Mouse (Mus musculus): Measurements from ENCODE around the gene Pip5kl1. TPM values are rescaled to one million over a fixed set of nuclear protein-coding genes. Genes with fewer than 3 reads are reported as not detected.
A peak's percentile ranks its signal among the peaks of the same experiment; 100 is the strongest.

Pip5kl1 gene
- polyA plus RNA-seq, 1 experiment from 2014 or later, result 9.2 TPM

DNA sequence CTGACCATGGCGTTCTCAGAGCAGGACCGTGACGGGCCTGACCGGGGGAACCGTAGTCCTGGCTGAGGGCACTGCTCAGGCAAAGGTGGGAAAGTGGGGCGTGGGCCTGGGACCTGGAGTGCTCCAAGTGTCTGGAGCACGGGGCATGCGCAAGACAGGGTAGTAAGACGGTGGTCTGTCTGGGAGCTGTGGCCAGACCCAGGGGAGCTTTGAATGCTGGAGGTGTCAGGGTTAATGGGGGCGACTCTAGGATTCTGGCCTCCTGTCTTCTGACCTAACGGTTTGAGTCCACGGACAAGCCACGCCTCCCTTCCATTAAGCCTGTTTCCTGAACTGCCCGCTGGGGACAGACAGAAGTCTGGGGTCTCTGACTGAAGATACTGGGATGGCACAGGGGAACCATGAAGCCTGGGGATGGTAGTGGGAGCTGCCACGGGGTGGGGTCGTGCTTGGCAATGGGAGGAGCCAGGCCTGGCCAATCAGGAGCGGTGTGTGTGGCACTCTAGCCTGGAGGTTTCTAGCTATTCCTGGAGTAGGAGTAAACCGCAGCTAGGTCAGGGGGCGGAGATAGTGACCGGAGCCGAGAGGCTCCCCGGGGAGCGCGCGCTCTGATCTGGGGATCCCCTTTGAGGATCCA is 33.7 kb downstream of the Pip5kl1 start:
- peaks cover 35% of the 10 kb centered on the region for H3K4me1 ChIP-seq (replicated peaks)
- H3K27ac ChIP-seq (replicated peaks), result 0 out of 2 replicates have a peak overlapping the region, but pooled peaks have one; percentile 28
- H3K36me3 ChIP-seq, result peaks cover 2% of the 10 kb centered on the region; the same call in 1 of the 2 replicates
- peak overlapping the region; percentile 90 for H3K4me2 ChIP-seq
- no peaks in the 10 kb centered on the region for H3K9me3 ChIP-seq
- H3K4me3 ChIP-seq, result peak overlapping the region; percentile 71
- peaks cover 9% of the 10 kb centered on the region; the same call in 1 of the 2 replicates for H3K27me3 ChIP-seq
- peak overlapping the region; percentile 52 for H3K9ac ChIP-seq
- 9% methylated on average over 25 of the region's 25 CpGs for WGBS
- ATAC-seq (ENCODE audit: low read depth), result peak; percentile 44

DNA sequence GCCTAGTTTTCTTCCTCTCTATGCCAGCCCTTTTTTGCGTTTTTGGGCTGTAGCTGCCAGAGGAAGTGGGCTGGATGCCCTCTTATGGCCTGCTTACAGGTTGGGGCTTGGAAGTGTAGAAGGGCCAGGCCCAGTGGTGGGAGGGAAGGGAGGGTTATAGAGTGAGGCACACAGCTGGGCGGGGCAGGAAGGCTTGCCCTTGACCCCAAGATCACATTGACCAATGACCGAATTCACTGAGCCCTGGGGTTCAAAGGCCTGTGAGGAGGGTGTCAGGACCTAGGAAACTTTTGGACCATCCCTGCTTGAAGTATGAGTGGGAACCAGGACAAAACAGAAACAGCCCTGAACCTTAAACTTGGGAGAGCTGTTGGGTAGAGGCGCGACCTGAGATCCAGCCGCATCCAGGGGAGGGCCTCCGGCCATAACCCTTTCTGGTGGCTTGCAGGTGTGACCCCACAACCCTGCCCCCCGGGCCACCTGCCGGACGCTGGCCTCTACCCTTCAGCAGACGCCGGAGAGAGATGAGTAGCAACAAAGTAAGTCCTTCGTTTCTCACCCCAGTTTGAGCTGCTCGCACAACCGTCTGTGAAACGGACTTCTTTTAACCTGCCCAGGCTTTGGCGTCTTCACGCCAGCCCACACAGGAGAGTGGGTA is 34.3 kb downstream of the Pip5kl1 start:
- peaks cover 8% of the 10 kb centered on the region; the same call in 1 of the 2 replicates for H3K36me3 ChIP-seq
- peaks cover 35% of the 10 kb centered on the region for H3K4me1 ChIP-seq (replicated peaks)
- ATAC-seq (ENCODE audit: low read depth), result no peak
- H3K9me3 ChIP-seq, result no peaks in the 10 kb centered on the region
- H3K27me3 ChIP-seq, result peaks cover 9% of the 10 kb centered on the region; the same call in 1 of the 2 replicates
- H3K27ac ChIP-seq (replicated peaks), result 0 out of 2 replicates have a peak overlapping the region, but pooled peaks have one; percentile 28
- H3K9ac ChIP-seq, result peak overlapping the region; percentile 52
- H3K4me3 ChIP-seq, result peak overlapping the region; percentile 71
- H3K4me2 ChIP-seq, result peak overlapping the region; percentile 90
- 37% methylated on average over 18 of the region's 18 CpGs for WGBS

DNA sequence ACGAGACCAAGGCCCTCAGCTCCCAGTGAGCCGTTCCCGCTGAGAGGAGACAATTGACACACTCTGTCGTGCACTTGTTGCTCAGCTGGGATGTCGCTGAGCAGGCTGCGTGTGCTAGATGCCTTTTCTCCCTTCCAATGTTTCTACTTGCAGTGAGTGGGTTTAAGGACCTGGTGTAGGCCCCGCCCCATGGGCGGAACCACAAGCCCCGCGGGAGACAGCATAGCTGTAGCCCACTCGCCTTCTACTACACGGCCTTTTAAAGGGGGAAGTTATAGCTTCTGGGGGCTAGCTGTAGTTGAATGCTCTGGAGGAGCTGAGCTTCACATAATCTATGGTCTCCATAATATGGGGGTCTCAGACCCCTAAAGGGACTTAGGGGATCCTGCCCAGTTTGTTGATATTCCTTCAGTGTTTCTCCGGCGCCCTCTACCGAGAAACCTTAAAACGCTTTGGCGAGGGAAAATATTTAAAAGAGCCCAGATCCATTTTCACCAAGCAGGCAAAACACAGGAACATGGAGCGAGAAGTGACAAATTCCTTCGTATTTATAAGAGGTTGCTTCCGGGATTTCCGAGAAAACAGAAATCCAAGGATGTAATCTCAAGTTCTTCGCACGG is 36.1 kb downstream of the Pip5kl1 start:
- 0 out of 2 replicates have a peak overlapping the region, but pooled peaks have one; percentile 18 for H3K9ac ChIP-seq
- no peak for ATAC-seq (ENCODE audit: low read depth)
- no peak overlapping the region for H3K27ac ChIP-seq (replicated peaks)
- WGBS, result 14% methylated on average over 23 of the region's 23 CpGs
- peak overlapping the region; percentile 35 for H3K4me3 ChIP-seq
- H3K9me3 ChIP-seq, result no peaks in the 10 kb centered on the region
- peaks cover 35% of the 10 kb centered on the region for H3K4me1 ChIP-seq (replicated peaks)
- peaks cover 19% of the 10 kb centered on the region; the same call in 1 of the 2 replicates for H3K36me3 ChIP-seq
- peak overlapping the region; percentile 52 for H3K4me2 ChIP-seq
- H3K27me3 ChIP-seq, result peaks cover 9% of the 10 kb centered on the region; the same call in 1 of the 2 replicates

DNA sequence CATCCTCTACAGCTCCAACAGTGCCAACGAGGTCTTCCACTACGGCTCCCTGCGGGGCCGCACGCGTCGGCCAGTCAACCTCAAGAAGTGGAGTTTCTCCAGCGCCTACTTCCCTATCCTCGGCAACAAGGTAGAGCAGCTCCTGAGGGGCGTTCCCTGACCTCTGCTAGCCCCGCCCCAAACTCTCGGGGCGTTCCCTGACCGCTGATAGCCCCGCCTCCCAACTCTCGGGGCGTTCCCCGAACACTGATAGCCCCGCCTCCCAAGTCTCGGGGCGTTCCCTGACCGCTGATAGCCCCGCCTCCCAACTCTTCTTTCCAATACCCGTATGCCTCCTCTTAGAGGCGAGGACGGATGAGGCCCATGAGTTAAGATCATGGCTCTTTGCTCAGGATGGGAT is 37.7 kb downstream of the Pip5kl1 start:
- ATAC-seq (ENCODE audit: low read depth), result no peak
- Histone ChIP-seq H3K27ac (replicated peaks) (no peak overlapping the region), H3K9me3 (no peaks in the 10 kb centered on the region), H3K4me2 (no peak overlapping the region), H3K9ac (no peak overlapping the region), H3K27me3 (peaks cover 9% of the 10 kb centered on the region; the same call in 1 of the 2 replicates), H3K4me1 (replicated peaks) (peaks cover 28% of the 10 kb centered on the region), H3K4me3 (no peak overlapping the region), H3K36me3 (peaks cover 24% of the 10 kb centered on the region; the same call in 1 of the 2 replicates)
- WGBS, result 64% methylated on average over 26 of the region's 26 CpGs

DNA sequence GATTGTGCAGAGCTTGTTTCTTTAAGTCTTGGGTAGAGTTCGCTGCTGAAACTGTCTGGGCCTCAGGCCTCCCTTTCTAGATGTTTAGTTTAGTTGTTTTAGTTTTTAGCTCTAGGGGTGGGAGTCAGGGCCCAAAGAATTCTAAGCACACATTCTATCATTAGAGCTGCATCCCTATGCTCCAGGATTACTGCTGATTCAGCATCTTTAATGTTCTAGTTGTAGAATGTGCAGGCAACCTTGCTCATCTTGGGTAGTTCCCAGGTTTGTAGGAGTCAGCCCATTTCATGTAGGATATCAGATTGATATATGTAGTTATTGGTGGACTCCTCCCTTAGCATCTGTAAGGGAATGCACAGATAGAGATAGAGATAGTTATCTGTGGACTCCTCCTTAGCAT is 42.5 kb downstream of the Pip5kl1 start:
- no peak for ATAC-seq (ENCODE audit: low read depth)

DNA sequence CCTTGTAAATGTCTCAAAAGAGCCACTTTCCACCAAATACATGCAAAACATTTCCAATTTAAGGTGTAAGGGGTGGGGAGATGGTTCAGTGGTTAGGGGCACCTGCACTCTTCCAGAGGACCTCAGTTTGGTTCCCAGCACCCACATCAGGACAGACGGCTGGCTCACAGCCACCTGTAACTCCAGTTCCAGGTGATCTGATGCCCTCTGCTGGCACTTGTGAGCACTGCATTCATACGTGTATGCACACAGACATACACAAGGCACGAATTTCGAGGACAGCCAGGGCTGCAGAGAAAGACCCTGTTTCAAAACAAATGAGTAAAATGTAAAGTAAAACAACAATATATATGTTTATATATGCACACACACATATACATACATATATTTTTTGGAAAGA is 43.0 kb downstream of the Pip5kl1 start:
- H3K4me2 ChIP-seq, result no peak overlapping the region
- no peak overlapping the region for H3K27ac ChIP-seq (replicated peaks)
- H3K27me3 ChIP-seq, result no peaks in the 10 kb centered on the region
- H3K36me3 ChIP-seq, result peaks cover 27% of the 10 kb centered on the region; the same call in 1 of the 2 replicates
- peaks cover 39% of the 10 kb centered on the region for H3K4me1 ChIP-seq (replicated peaks)
- no peaks in the 10 kb centered on the region for H3K9me3 ChIP-seq
- H3K4me3 ChIP-seq, result no peak overlapping the region
- no peak overlapping the region for H3K9ac ChIP-seq
- 95% methylated on average over 4 of the region's 4 CpGs for WGBS
- ATAC-seq (ENCODE audit: low read depth), result no peak

More for the DNA sequence above, 42.5 kb downstream of the Pip5kl1 start:
- no peak overlapping the region for H3K27ac ChIP-seq (replicated peaks)
- peaks cover 27% of the 10 kb centered on the region; the same call in 1 of the 2 replicates for H3K36me3 ChIP-seq
- H3K4me1 ChIP-seq (replicated peaks), result peaks cover 39% of the 10 kb centered on the region
- WGBS, result 92% methylated on average over 1 of the region's 1 CpGs
- H3K9me3 ChIP-seq, result no peaks in the 10 kb centered on the region
- no peak overlapping the region for H3K4me2 ChIP-seq
- H3K9ac ChIP-seq, result no peak overlapping the region
- no peak overlapping the region for H3K4me3 ChIP-seq
- H3K27me3 ChIP-seq, result no peaks in the 10 kb centered on the region

DNA sequence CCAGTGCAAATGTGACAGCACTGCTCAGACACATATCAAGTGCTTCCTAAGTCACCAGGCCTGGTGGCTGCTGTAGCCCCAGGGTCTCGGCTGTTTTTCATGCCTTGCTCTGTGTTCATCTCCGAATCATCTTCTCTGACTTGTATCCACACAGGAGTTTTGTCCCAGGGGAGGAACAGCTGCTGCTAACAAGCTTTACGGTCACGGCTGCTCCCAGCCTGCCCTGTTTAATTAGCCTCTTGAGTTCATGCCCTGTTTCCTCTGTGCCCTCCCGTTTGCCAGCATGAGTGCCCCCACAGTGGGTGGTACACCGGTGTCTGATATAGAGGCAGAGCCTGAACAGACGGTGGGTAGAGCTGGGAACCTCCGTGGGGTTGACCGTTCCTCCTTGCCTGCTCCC is 43.5 kb downstream of the Pip5kl1 start:
- 47% methylated on average over 9 of the region's 9 CpGs for WGBS
- no peak overlapping the region for H3K27ac ChIP-seq (replicated peaks)

DNA sequence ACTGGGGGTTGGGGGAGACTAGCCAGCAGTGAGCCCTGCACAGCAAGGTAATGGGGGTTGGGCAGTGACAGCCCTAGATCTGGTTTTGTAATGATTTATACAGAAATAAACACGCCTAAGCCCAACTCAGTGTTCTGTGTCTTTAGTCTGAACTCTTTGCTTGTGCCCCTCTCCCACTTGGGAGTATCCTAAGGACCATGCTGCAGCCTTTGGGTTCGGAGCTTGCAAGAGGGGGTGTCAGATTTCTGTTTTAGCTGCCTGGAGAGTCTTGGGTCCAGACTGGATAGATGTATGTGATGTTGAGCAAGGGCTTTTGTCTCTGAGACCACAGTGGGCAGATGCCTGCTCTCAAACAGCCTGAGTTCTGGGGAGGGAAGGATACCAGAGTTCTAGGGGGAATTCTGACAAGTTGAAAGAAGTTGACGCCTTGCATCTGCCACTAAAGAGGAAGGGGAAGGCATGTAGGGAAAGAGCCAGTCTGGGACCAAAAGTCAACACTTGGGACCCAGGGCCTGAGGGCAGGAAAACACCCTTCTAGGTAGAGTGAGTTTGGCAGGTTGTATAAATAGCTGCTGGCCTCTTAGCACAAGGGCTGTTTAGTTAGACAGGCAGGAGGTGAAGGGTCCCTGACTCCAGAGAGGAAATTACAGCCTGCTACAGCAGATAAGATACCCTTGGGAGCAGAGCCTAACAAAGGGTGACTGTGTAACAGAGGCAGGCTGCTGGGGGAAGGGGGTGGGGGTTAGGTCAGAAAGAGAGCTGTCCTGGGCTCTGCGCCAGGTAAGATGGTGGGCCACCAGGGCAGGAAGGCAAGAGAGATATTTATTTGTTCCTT is 46.3 kb downstream of the Pip5kl1 start:
- no peaks in the 10 kb centered on the region for H3K9me3 ChIP-seq
- peak overlapping the region; percentile 73 for H3K27ac ChIP-seq (replicated peaks)
- ATAC-seq (ENCODE audit: low read depth), result peak; percentile 25; the same call in 1 of the 2 replicates
- H3K4me1 ChIP-seq (replicated peaks), result peaks cover 54% of the 10 kb centered on the region
- H3K4me2 ChIP-seq, result no peak overlapping the region
- peak overlapping the region; percentile 38; the same call in 1 of the 2 replicates for H3K9ac ChIP-seq
- WGBS, result 37% methylated on average over 4 of the region's 4 CpGs
- H3K4me3 ChIP-seq, result no peak overlapping the region
- H3K36me3 ChIP-seq, result 0 out of 2 replicates have a peak, but pooled peaks cover 8% of the 10 kb centered on the region
- no peaks in the 10 kb centered on the region for H3K27me3 ChIP-seq

More for the DNA sequence above, 43.5 kb downstream of the Pip5kl1 start:
- ATAC-seq (ENCODE audit: low read depth), result no peak
- no peak overlapping the region for H3K4me3 ChIP-seq
- peaks cover 39% of the 10 kb centered on the region for H3K4me1 ChIP-seq (replicated peaks)
- no peak overlapping the region for H3K9ac ChIP-seq
- H3K27me3 ChIP-seq, result no peaks in the 10 kb centered on the region
- no peaks in the 10 kb centered on the region for H3K9me3 ChIP-seq
- no peak overlapping the region for H3K4me2 ChIP-seq
- peaks cover 26% of the 10 kb centered on the region; the same call in 1 of the 2 replicates for H3K36me3 ChIP-seq

DNA sequence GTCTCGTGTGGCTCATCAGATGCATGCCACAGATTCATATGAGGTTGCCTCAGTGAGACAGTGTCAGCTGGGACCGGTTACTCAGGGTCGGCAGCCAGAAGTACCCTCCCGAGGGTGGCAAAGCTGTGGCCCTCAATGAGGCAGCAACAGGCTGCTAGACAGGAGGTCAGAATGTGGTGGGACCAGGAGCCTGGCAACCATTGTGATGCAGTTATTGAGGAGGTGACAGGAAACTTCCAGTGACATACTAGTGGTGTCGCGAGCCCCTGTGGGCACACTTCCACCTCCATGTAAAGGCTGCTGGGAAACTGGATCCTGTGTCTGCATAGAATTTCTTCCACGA is 46.9 kb downstream of the Pip5kl1 start, which contains the start of gene Ak1:
Gene Ak1 (plus strand): TSS at position 242 of the 343 bp plus-strand sequence.
- peaks cover 60% of the 10 kb centered on the region for H3K4me1 ChIP-seq (replicated peaks)
- H3K4me3 ChIP-seq, result no peak within 1 kb of the TSS
- H3K9me3 ChIP-seq, result no peaks in the 10 kb centered on the region
- WGBS, result 31% methylated on average over 7 of the region's 7 CpGs
- 0 out of 2 replicates have a peak within 1 kb of the TSS, but pooled peaks have one; percentile 38 for H3K9ac ChIP-seq
- H3K27ac ChIP-seq (replicated peaks), result peak within 1 kb of the TSS; percentile 73
- no peak for ATAC-seq (ENCODE audit: low read depth)
- H3K27me3 ChIP-seq, result no peaks in the 10 kb centered on the region
- 0 out of 2 replicates have a peak, but pooled peaks cover 8% of the 10 kb centered on the region for H3K36me3 ChIP-seq
- H3K4me2 ChIP-seq, result no peak within 1 kb of the TSS

DNA sequence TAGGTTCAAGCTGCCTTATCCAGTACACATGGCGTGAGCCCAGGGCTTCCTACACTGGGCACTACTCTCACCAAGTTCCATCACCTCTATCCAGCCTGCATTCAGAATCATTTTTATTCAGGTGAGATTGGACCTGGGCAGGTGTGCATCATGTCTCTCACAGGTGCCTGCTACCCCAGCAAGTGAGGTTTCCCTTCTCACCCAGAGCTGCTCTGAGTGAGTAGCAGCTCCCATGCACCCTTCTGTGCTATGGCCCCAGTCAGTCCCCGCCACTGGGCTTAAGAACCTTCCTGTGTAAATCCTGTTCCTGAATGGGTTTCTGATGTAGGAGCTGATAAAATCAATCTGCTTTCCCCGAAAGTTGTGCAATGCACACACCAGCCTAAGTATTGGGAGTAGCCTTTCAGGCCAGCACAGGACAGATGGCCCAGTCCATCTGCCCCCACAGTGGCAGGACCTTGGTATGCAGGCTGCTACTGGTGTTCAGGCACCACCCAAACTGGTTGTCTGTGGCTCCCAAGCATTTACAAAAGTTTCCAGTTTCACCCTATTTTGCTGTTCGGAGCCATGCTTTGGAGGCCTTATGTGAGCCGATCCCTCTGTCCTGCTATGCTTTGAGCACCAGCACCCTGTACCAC is 49.6 kb downstream of the Pip5kl1 start:
- no peak overlapping the region for H3K27ac ChIP-seq (replicated peaks)
- no peak overlapping the region for H3K9ac ChIP-seq
- H3K4me3 ChIP-seq, result no peak overlapping the region
- WGBS, result 82% methylated on average over 5 of the region's 5 CpGs
- H3K4me2 ChIP-seq, result no peak overlapping the region
- ATAC-seq (ENCODE audit: low read depth), result no peak
- H3K9me3 ChIP-seq, result no peaks in the 10 kb centered on the region
- peaks cover 76% of the 10 kb centered on the region for H3K4me1 ChIP-seq (replicated peaks)
- no peaks in the 10 kb centered on the region for H3K36me3 ChIP-seq
- no peaks in the 10 kb centered on the region for H3K27me3 ChIP-seq
